Mouse (Mus musculus): Measurements from ENCODE around the gene Tsga10. TPM values are rescaled to one million over a fixed set of nuclear protein-coding genes. Genes with fewer than 3 reads are reported as not detected.
"Not testable (repeated sequence)": the region's sequence is repeated elsewhere in the genome, so short reads cannot be mapped to it uniquely, and the experiment has no call there.

Gene Tsga10
- total and polyA plus RNA-seq, 2 experiments from 2014 or later: 3.6 to 3.7 TPM

DNA sequence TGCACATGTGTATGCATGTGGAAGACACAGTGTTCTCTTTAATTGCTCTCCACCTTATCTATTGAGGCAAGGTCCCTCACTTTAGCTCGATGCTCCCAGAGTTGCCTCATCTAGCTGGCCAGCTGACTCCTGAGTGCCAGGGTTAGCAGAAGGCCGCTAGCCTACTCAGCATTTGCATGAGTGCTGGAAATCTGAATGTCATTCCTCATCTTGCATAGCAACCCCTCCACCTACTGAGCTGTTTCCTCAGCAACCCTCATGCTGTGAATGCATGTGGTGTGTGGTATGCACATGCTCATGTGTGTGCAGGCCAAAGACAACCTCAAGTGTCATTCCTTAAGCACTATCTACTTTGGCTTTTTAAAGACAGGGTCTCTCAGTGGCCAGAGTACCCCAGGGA, 15.5 kb downstream of the Tsga10 start:
- TF ChIP-seq EP300 (IDR thresholded peaks at IDR 0.05; ENCODE audit: low read depth) (no peak), CTCF (IDR thresholded peaks at IDR 0.05; ENCODE audit: low read depth) (no peak)

DNA sequence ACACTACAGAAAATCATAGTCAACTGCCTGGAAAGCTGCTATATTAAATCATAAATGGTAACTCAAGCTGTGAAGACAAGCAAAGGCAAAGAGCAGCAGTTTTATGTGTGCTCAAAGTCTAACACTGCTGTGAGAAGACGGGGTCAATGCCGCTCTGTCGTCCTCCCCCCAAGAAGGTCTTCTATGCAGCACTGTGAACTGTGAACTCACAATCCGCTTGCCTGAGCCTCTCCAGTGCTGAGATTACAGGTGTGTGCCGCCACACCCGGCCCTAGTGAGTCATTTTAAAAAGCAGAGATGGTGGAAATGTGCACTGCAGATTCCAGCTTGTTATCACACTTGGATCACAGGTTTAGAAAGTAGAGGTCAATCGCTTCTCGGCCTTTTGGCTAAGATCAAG, 19.4 kb downstream of the Tsga10 start:
- Histone ChIP-seq H3K27ac (ENCODE audit: low read depth) (no peak overlapping the region), H3K4me3 (ENCODE audit: low read depth, low read length) (no peak overlapping the region), H3K4me1 (ENCODE audit: control insufficient read depth, insufficient read depth) (no peaks in the 10 kb centered on the region; the same call in 1 of the 2 replicates), H3K4me2 (ENCODE audit: low read depth, low read length) (no peak overlapping the region), H3K36me3 (replicated peaks; ENCODE audit: control insufficient read depth, insufficient read depth, low read length) (no peaks in the 10 kb centered on the region), H3K9me3 (replicated peaks; ENCODE audit: control insufficient read depth, low read length) (no peaks in the 10 kb centered on the region), H3K9ac (replicated peaks; ENCODE audit: low read depth, low read length) (no peak overlapping the region), H3K27me3 (ENCODE audit: control insufficient read depth, insufficient read depth, low read length) (no peaks in the 10 kb centered on the region)
- DNase-seq (ENCODE audit: low spot score) (no peak), ATAC-seq (ENCODE audit: insufficient read depth, low read depth) (no peak)
- TF ChIP-seq EP300 (IDR thresholded peaks at IDR 0.05; ENCODE audit: low read depth) (no peak), CTCF (IDR thresholded peaks at IDR 0.05; ENCODE audit: low read depth) (no peak)
- 76% methylated on average over 8 of the region's 8 CpGs for WGBS

More for the DNA sequence above, 15.5 kb downstream of the Tsga10 start:
- no peak for DNase-seq (ENCODE audit: low spot score)
- no peak overlapping the region for H3K4me3 ChIP-seq (ENCODE audit: low read depth, low read length)
- H3K9ac ChIP-seq (replicated peaks; ENCODE audit: low read depth, low read length): no peak overlapping the region
- 19% methylated on average over 2 of the region's 2 CpGs for WGBS
- no peaks in the 10 kb centered on the region for H3K9me3 ChIP-seq (replicated peaks; ENCODE audit: control insufficient read depth, low read length)
- no peak for ATAC-seq (ENCODE audit: insufficient read depth, low read depth)
- 0 out of 2 replicates have a peak, but pooled peaks cover 3% of the 10 kb centered on the region for H3K36me3 ChIP-seq (replicated peaks; ENCODE audit: control insufficient read depth, insufficient read depth, low read length)
- no peak overlapping the region for H3K27ac ChIP-seq (ENCODE audit: low read depth)
- no peak overlapping the region for H3K4me2 ChIP-seq (ENCODE audit: low read depth, low read length)
- no peaks in the 10 kb centered on the region; the same call in 1 of the 2 replicates for H3K4me1 ChIP-seq (ENCODE audit: control insufficient read depth, insufficient read depth)
- no peaks in the 10 kb centered on the region for H3K27me3 ChIP-seq (ENCODE audit: control insufficient read depth, insufficient read depth, low read length)

DNA sequence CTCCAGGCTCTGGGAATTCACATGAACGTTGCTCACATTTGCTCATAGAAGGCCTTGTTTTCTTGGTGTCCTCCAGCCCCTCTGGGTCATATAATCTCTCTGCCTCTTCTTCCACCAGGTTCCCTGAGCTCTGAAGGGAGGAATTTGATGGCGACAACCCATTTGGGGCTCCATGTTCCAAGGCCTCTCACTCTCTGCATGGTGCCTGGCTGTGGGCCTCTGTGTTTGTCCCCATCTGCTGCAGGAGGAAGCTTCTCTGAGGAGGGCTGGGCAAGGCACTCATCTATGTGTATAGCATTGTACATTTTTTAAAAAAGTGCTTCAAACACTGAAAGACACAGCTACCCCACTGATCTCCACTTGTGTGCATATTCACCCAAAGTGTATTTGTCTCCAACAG, 34.5 kb downstream of the Tsga10 start:
- no peaks in the 10 kb centered on the region for H3K9me3 ChIP-seq (replicated peaks; ENCODE audit: control insufficient read depth, low read length)

DNA sequence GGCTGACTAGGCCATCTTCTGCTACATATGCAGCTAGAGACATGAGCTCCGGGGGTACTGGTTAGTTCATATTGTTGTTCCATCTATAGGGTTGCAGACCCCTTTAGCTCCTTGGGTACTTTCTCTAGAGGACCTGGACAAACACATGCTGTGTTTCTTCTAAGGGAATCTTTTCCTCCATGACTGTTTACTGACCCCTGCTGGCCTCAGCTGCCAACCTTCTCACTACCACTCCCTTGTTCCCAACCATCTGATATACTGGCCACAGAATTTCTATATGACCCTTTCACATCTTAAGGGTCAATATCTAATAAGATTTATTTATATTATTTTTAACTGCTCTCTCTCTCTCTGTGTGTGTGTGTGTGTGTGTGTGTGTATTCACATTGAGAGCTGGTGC, 63.9 kb downstream of the Tsga10 start:
- H3K27ac ChIP-seq (ENCODE audit: low read depth); DNase-seq (ENCODE audit: low spot score); H3K9me3 ChIP-seq (replicated peaks; ENCODE audit: control insufficient read depth, low read length); ATAC-seq (ENCODE audit: insufficient read depth, low read depth); H3K4me2 ChIP-seq (ENCODE audit: low read depth, low read length); H3K4me1 ChIP-seq (ENCODE audit: control insufficient read depth, insufficient read depth); H3K4me3 ChIP-seq (ENCODE audit: low read depth, low read length); H3K36me3 ChIP-seq (replicated peaks; ENCODE audit: control insufficient read depth, insufficient read depth, low read length); H3K27me3 ChIP-seq (ENCODE audit: control insufficient read depth, insufficient read depth, low read length); H3K9ac ChIP-seq (replicated peaks; ENCODE audit: low read depth, low read length): not testable (repeated sequence)
- peak; percentile 59 for TF ChIP-seq CTCF (IDR thresholded peaks at IDR 0.05; ENCODE audit: low read depth)
- WGBS: 80% methylated on average over 1 of the region's 1 CpGs

More for the DNA sequence above, 34.5 kb downstream of the Tsga10 start:
- Histone ChIP-seq H3K4me1 (ENCODE audit: control insufficient read depth, insufficient read depth) (no peaks in the 10 kb centered on the region), H3K27ac (ENCODE audit: low read depth) (no peak overlapping the region), H3K4me3 (ENCODE audit: low read depth, low read length) (no peak overlapping the region), H3K27me3 (ENCODE audit: control insufficient read depth, insufficient read depth, low read length) (no peaks in the 10 kb centered on the region), H3K9ac (replicated peaks; ENCODE audit: low read depth, low read length) (no peak overlapping the region), H3K36me3 (replicated peaks; ENCODE audit: control insufficient read depth, insufficient read depth, low read length) (peaks cover 5% of the 10 kb centered on the region; the same call in 1 of the 2 replicates), H3K4me2 (ENCODE audit: low read depth, low read length) (no peak overlapping the region)
- DNase-seq (ENCODE audit: low spot score) (no peak), ATAC-seq (ENCODE audit: insufficient read depth, low read depth) (no peak)
- WGBS: 70% methylated on average over 2 of the region's 2 CpGs
- no peak for TF ChIP-seq CTCF (IDR thresholded peaks at IDR 0.05; ENCODE audit: low read depth)
- TF ChIP-seq EP300 (IDR thresholded peaks at IDR 0.05; ENCODE audit: low read depth): no peak

DNA sequence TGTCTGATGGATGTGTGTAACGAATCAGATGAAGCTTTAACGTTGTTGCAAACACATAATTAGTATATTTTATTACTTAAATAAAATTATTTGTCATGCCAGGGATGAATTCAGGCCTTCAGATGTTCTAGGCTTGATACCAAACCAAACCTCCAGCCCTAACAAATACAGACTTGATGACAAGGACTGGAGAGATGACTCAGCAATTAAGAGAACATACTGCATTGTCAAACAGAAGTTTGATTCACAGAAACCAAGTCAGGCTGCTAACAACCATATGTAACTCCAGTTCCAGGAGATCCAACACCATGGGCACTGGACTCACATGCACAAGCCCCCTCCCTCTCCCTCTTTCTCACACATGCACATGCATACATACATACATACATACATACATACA, 65.9 kb downstream of the Tsga10 start:
- H3K36me3 ChIP-seq (replicated peaks; ENCODE audit: control insufficient read depth, insufficient read depth, low read length): no peaks in the 10 kb centered on the region
- no peak overlapping the region for H3K4me2 ChIP-seq (ENCODE audit: low read depth, low read length)
- H3K27me3 ChIP-seq (ENCODE audit: control insufficient read depth, insufficient read depth, low read length): no peaks in the 10 kb centered on the region
- DNase-seq (ENCODE audit: low spot score) (no peak), ATAC-seq (ENCODE audit: insufficient read depth, low read depth) (no peak)
- H3K9me3 ChIP-seq (replicated peaks; ENCODE audit: control insufficient read depth, low read length): no peaks in the 10 kb centered on the region
- no peak overlapping the region for H3K27ac ChIP-seq (ENCODE audit: low read depth)
- no peak for TF ChIP-seq EP300 (IDR thresholded peaks at IDR 0.05; ENCODE audit: low read depth)
- TF ChIP-seq CTCF (IDR thresholded peaks at IDR 0.05; ENCODE audit: low read depth): no peak
- H3K4me1 ChIP-seq (ENCODE audit: control insufficient read depth, insufficient read depth): no peaks in the 10 kb centered on the region
- no peak overlapping the region for H3K9ac ChIP-seq (replicated peaks; ENCODE audit: low read depth, low read length)
- no peak overlapping the region for H3K4me3 ChIP-seq (ENCODE audit: low read depth, low read length)
- WGBS: 92% methylated on average over 2 of the region's 2 CpGs

DNA sequence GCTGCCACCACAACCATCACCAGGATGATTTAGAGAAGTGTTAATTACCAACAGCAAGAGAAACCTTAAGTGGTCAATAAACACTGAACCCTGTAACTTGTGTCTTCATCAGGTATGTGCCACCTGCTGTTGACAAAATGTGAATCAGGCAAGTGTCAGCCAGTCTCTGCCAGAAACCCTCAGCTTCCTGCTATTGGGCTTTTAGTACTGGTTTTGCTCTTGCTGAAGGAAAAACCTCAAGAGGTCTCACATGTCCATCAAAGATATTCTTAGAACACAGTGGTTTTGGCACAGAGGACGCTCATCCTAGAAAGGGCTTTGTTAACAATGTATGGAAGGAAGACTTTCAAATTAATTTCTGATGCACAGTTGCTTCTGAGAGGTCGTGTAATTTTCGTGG, 66.7 kb downstream of the Tsga10 start:
- no peak overlapping the region for H3K4me2 ChIP-seq (ENCODE audit: low read depth, low read length)
- 52% methylated on average over 3 of the region's 3 CpGs for WGBS
- H3K4me1 ChIP-seq (ENCODE audit: control insufficient read depth, insufficient read depth): no peaks in the 10 kb centered on the region
- DNase-seq (ENCODE audit: low spot score) (no peak), ATAC-seq (ENCODE audit: insufficient read depth, low read depth) (no peak)
- no peaks in the 10 kb centered on the region for H3K27me3 ChIP-seq (ENCODE audit: control insufficient read depth, insufficient read depth, low read length)
- no peak overlapping the region for H3K27ac ChIP-seq (ENCODE audit: low read depth)
- no peaks in the 10 kb centered on the region for H3K9me3 ChIP-seq (replicated peaks; ENCODE audit: control insufficient read depth, low read length)
- H3K9ac ChIP-seq (replicated peaks; ENCODE audit: low read depth, low read length): no peak overlapping the region
- H3K4me3 ChIP-seq (ENCODE audit: low read depth, low read length): no peak overlapping the region
- TF ChIP-seq EP300 (IDR thresholded peaks at IDR 0.05; ENCODE audit: low read depth) (no peak), CTCF (IDR thresholded peaks at IDR 0.05; ENCODE audit: low read depth) (no peak)
- no peaks in the 10 kb centered on the region for H3K36me3 ChIP-seq (replicated peaks; ENCODE audit: control insufficient read depth, insufficient read depth, low read length)

Measured in heart, postnatal 0 days (tissue).